Mouse (Mus musculus): ENCODE results near the gene Ccdc167.

Gene Ccdc167

DNA sequence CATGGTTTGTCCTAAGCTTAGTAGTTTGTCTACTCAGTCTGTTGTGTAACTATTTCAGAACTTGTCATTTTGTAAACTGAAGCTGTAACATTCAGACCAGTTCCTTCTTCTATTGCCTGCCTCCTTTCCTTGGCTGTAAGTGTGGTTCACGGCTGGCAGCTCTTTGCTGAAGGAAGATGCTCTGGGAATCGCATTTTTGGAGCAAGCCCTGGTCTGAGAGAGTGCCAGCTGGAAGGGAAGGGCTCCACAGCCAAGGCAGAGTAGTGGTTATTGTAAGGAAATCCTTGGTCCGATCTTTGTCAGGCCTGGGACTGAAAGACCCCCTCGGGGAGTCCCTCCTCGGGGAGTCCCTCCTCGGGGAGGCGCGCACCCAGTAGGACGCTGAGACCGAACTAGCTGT is 28.2 kb downstream of the Ccdc167 start:
- intact Hi-C loops (cut with DNase I): no loop called here

- intact Hi-C loops (cut with DNase I): no loop called here
Measured at GRCm38 (mm10) chr17:29687373-29687772, 29.5 kb downstream of the Ccdc167 start.

DNA sequence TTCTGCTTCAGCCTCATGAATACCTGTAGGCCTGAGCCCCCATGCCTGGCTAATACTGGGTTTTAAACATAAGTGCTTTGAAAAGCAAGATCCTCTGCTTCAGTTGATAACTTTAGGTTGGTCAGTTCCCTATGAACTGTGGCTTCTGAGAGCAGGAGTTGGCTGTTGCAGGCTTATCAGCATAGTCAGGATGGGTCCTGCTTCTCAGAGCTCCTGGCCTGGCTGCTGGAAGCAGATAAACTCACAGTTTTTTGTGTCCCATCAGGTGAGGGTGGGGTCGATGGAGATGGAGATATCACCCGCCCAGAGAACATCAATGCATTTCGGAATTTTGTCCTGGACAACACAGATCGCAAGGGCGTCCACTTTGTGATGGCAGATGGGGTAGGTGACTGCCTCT is 30.1 kb downstream of the Ccdc167 start:
- intact Hi-C loops (cut with DNase I): no loop called here

- intact Hi-C loops (cut with DNase I): no loop called here
Measured at GRCm38 (mm10) chr17:29684275-29684674, 32.6 kb downstream of the Ccdc167 start.

DNA sequence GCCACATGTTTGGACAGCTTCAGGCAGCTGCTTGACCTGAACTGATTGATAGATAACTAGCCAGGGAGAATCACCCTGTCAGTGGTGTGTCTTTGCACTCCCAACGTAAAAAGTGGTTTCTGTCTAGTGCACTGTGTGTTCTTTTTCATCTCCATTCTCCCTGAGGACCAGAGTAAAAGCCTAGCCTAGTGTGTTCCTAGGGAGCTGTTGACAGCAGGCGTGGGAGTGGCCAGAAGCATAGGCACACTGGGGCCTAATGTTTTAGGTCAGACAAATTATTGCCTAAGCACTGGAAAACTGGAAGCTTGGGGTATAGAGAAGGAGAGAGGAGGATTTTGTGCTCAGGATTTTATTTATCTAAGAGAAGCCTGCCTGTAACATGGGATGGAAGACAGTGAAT is 33.7 kb downstream of the Ccdc167 start:
- intact Hi-C loops (cut with DNase I): no loop called here

- intact Hi-C loops (cut with DNase I): no loop called here
Measured at GRCm38 (mm10) chr17:29682261-29682660, 34.6 kb downstream of the Ccdc167 start.

- intact Hi-C loops (cut with DNase I): no loop called here
Measured at GRCm38 (mm10) chr17:29681669-29682068, 35.2 kb downstream of the Ccdc167 start.

GRCm38 (mm10) chr17:29680921-29681320 is 35.9 kb downstream of the Ccdc167 start:
- intact Hi-C loops (cut with DNase I): no loop called here

GRCm38 (mm10) chr17:29680174-29680573 is 36.7 kb downstream of the Ccdc167 start:
- intact Hi-C loops (cut with DNase I): no loop called here

DNA sequence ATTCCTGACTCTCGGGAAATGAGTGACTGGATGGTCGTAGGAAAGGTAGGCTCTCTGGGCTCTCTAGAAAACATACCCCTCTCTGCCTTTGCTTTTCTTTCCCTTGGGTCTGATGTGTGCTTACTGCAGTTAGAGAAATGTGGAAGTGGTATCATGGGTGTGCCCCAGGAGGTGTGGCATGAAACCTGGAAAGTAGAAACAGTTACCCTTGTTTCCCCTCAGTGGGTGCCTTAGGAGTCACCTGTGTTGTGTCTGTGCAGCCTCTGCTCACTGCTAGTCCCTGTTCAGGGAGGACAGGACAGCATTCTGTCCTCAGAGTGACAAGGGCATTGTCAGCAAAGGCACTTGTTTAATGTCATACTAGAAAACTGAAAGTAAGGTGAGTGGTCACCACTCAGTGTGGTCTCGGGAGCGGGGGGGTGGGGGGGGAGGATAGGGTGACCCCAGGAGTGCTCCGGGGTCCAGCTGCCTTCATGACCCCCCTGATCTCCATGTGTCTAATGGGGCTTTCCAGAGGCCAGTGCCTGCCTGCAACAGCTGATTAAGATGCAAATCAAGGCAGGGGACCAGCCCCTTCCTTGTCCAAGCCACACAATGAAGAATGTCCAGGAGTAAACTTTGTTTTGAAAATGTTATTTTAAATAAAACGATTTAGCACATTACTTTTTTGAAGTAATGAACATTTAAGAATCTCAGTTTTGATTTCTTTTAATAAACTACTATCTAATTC is 37.6 kb downstream of the Ccdc167 start:
- intact Hi-C loops (cut with DNase I): no loop called here

DNA sequence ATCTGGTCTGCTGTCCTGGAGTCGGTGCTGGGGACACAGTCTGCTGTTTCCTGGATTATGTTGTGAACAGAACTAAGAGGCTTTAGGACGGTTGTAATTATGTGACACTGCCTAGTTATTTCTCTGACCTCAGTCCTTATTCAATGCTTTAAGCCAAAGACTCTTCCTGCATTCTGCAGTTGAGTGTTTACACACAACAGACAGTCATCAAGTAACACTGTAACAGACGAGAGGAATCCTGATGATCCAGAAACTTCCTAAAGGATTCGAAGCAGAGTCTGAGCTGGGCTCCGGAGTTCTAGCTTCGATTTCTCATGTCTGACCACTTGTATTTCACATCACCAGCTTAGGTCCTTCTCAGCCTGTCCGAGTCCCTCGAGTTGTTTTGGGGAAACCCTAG is 38.3 kb downstream of the Ccdc167 start:
- intact Hi-C loops (cut with DNase I): no loop called here

- intact Hi-C loops (cut with DNase I): no loop called here
Measured at GRCm38 (mm10) chr17:29673325-29673724, 43.5 kb downstream of the Ccdc167 start.

GRCm38 (mm10) chr17:29671021-29671420 is 45.8 kb downstream of the Ccdc167 start:
- intact Hi-C loops (cut with DNase I): no loop called here

- intact Hi-C loops (cut with DNase I): loop anchor here (5.0 kb wide), 1 partner anchor 58 kb away; the partner anchor contains the start of genes Gm28043 and Rnf8
Measured at GRCm38 (mm10) chr17:29669936-29670335, 46.9 kb downstream of the Ccdc167 start.

- intact Hi-C loops (cut with DNase I): loop anchor here (5.0 kb wide), 1 partner anchor 57 kb away; the partner anchor contains the start of genes Gm28043 and Rnf8
Measured at GRCm38 (mm10) chr17:29669030-29669429, 47.8 kb downstream of the Ccdc167 start.

- intact Hi-C loops (cut with DNase I): loop anchor here (5.0 kb wide), 1 partner anchor 56 kb away; the partner anchor contains the start of genes Gm28043 and Rnf8
Measured at GRCm38 (mm10) chr17:29668051-29668986, 48.5 kb downstream of the Ccdc167 start.

- intact Hi-C loops (cut with DNase I): no loop called here
Measured at GRCm38 (mm10) chr17:29662145-29662544, 54.7 kb downstream of the Ccdc167 start.

DNA sequence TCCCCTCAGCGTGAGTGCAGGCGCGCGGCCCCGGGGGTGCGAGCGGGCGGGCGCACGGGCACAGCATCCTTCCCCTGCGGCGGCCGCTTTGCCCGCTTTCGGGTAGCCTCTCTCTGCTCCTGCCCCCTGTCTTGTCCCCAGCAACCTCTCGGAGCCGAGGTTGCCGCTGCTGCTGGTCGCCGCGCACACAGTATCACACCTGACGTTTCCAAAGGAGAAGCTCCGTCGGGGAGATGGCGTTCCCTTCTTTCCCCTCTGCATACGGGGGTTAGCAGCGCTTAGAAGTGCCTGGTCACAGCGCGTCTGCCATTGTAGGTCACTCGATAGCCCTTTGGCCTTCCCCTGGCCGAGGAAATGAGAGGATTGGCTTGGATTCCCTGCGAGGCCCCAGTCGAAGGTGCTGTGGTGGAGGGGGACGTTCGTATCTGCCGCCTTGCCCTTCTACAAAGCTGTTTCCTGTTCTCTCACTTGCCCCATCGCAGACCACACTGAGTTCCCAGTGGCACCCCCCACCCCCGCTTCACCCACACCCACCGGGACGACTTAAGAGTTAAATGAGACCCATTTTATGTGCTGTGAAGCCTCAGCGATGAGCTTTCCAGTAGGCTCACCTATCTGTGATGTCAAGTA is 56.0 kb downstream of the Ccdc167 start:
- intact Hi-C loops (cut with DNase I): no loop called here

- intact Hi-C loops (cut with DNase I): no loop called here
Measured at GRCm38 (mm10) chr17:29660076-29660761, 56.6 kb downstream of the Ccdc167 start, which contains the start of gene Cmtr1. Cmtr1 (plus strand) TSS chr17:29660595.

DNA sequence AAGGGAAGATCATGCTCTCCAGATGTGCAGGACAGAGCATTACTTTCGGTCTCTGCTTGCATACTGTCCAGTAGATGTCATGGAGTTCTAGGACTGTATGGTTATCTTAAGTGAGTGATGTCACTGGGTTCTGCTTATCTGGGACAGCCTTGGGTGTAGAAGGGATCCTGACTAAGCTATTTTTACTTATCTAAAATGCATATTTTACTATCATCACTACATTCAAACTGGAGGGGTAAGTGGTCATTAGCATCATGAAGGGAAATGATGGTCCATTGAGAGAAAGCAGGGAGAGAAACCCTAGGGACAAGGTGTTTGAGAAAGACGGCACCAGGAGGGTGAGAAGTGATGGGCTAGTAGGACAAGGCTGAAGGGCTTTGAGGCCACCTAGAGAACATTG is 58.6 kb downstream of the Ccdc167 start:
- intact Hi-C loops (cut with DNase I): no loop called here

- intact Hi-C loops (cut with DNase I): no loop called here
Measured at GRCm38 (mm10) chr17:29642219-29642618, 74.6 kb downstream of the Ccdc167 start.

Measured in adrenal gland (tissue).